Mouse (Mus musculus) bone marrow macrophage, adult 2 months (primary cell): Measurements from ENCODE around the gene A330070K13Rik.

Experiments used
- CTCF ChIP-seq: IDR thresholded peaks from 2 replicates; pipeline ENCODE4 v1.5.1; 2012; ENCODE audit warnings: low read depth, mild to moderate bottlenecking, low read length, moderate library complexity
- POLR2A ChIP-seq: IDR thresholded peaks from 2 replicates; pipeline ENCODE4 v1.6.1; 2012; ENCODE audit warnings: mild to moderate bottlenecking, low read depth, low read length, borderline replicate concordance

DNA sequence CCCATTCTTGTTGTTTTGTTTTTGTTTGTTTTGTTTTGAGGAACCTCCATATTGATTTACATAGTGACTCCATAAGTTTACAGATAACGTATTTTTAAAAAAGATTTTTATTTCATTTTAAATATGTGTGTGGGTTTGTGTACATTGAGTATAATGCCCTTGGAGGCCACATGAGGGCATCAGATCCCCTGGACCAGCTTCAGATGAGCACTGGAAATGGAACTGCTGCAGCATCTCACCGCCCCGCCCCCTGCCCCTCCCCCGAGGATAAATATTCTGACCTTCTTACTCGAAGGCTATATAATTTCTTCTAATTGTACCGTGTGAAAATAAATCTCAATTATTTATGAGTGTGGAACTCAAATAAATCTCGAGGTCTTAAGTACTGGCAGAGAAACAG, 29.2 kb downstream of the A330070K13Rik start:
- TF ChIP-seq POLR2A: no peak
- TF ChIP-seq CTCF: no peak
